Mouse (Mus musculus) cortical plate, adult 2 months (tissue): Measurements from ENCODE around the gene Fbxw8.

Source experiments
- CTCF ChIP-seq: fragments of 200-500 bp; IDR thresholded peaks from 2 replicates; pipeline ENCODE4 v1.5.1; 2011; ENCODE audit warnings: mild to moderate bottlenecking, control low read depth, low read length; ENCODE audit not compliant: insufficient read depth; ENCODE audit errors: extremely low read depth
- POLR2A ChIP-seq: fragments of 200-500 bp; IDR thresholded peaks from 2 replicates; pipeline ENCODE4 v1.6.1; 2011; ENCODE audit warnings: mild to moderate bottlenecking, low read length, control low read depth; ENCODE audit not compliant: insufficient read depth; ENCODE audit errors: extremely low read depth

- TF ChIP-seq CTCF (no peak), POLR2A (no peak)
Measured at GRCm38 (mm10) chr5:118204675-118205440, 49.6 kb upstream of the Fbxw8 start.
